Mouse (Mus musculus) neutrophil, adult 83 days (primary cell): ENCODE measurements around the gene Tinf2. TPM values are rescaled to one million over a fixed set of nuclear protein-coding genes. Genes with fewer than 3 reads are reported as not detected.

Experiments used
- total RNA-seq, 2 experiments: library from RNA; stranded (reverse); gene quantifications; one replicate each; pipeline ENCODE4 v1.2.4; 2023

The Tinf2 gene
- total RNA-seq, result 10 to 100 TPM; 60.2 to 61.1 TPM

GRCm38 (mm10) chr14:55681160-55682117 is at the start of gene Tinf2:
Gene Tinf2 (minus strand): TSS chr14:55681820.

GRCm38 (mm10) chr14:55721700-55722437 is 40.2 kb upstream of the Tinf2 start, which contains the start of gene Rabggta:
Gene Rabggta (minus strand): TSS chr14:55722263.

DNA sequence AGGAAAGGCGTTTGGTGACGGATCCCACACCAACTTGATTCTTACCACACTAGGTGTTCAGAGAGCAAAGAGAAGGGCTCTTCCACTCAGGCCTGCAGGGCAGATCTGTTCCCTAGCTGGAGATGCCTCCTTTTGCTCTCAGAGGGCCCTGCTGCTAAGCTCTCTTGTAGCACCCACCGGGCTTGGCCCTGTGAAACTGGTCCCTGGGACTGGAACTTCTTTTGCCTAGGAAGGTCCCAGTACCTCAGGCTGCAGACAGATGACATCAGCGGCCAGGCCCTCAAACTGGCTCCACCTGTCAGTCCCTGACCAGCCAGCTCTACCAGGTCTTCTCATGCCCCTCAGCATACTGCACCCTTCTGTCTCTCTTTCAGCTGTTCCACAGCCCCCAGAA is 32.1 kb upstream of the Tinf2 start, which contains the start of gene Tgm1:
Gene Tgm1 (minus strand): TSS at position 198 of the 394 bp plus-strand sequence.

GRCm38 (mm10) chr14:55671833-55672740 is 9.5 kb downstream of the Tinf2 start, which contains the start of the genes Gmpr2 and Nedd8:
Gene Gmpr2 (plus strand): TSS chr14:55671941.
Gene Nedd8 (minus strand): TSS chr14:55672124.

DNA sequence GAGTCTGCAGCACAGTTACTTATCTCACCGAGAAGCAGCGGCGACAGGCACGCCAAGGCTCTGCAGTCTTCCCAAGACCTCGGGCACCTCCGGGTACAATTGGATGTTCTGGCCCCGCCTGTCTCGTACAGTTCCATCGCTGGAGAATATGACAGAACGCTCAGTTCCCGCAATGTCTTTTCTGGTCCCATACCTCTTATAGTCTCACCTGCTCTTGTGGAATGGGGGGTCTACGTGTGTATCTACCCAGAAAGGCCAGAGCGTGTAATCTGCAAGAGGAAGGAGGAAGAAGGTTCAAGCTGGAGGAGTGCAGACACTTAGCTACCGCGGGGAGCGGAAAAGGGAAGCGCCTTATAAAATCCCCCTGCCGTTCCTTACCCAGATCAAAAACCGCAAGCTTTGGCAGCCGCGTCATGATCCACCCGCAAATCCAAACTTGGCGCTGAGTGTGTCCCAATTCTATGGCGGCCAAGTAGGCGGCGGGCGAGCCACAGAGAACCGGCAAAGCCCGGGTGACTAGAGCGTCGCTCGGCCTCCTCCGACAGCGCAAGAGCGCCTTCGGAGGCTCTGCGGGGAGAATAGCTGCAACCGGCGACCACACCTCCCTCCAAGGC is 21.6 kb downstream of the Tinf2 start, which contains the start of gene Mdp1:
Gene Mdp1 (minus strand): TSS at position 549 of the 614 bp plus-strand sequence.

GRCm38 (mm10) chr14:55649884-55650283 is 31.7 kb downstream of the Tinf2 start, which contains the start of gene Tssk4:
Gene Tssk4 (plus strand): TSS chr14:55650184.

GRCm38 (mm10) chr14:55643060-55643907 is 38.3 kb downstream of the Tinf2 start, which contains the start of gene Tm9sf1:
Gene Tm9sf1 (minus strand): TSS chr14:55643806.

GRCm38 (mm10) chr14:55637795-55638194 is 43.8 kb downstream of the Tinf2 start, which contains the start of gene Gm49378:
Gene Gm49378 (minus strand): TSS chr14:55637895.

DNA sequence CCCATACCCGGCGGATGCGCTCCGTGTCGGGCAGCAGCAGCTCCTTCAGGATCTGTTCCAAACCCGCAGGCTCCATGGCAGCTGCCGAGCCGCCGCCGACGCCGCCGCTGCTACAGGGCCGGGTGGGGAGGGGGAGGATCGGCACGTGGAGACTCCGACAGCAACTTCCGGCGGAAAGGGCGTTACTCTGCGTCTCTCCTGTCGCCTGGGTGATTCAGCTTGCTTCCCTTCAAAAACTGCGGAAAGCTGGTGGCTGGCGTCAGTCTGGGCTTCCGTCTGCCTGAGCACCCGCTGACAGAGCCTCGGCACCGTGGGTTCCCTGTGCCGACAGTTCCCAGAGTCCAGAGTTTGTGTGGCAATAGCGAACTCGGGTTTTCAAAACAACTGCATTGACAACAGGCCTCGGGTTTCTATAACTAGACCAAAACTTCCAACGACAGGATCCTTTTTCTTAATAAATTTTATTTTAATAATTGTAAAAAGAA is 46.1 kb downstream of the Tinf2 start, which contains the start of gene Ipo4:
Gene Ipo4 (minus strand): TSS at position 435 of the 485 bp plus-strand sequence.

Other genes starting within 250 kb of the Tinf2 start
- gene Dhrs4, start 203.1 kb downstream of the Tinf2 start, total RNA-seq, result 10 to 100 TPM; 14.0 to 26.8 TPM
- gene Carmil3, start 191.2 kb downstream of the Tinf2 start, total RNA-seq, result under 1 TPM; 0.11 to 0.35 TPM
- gene Cpne6, start 171.4 kb downstream of the Tinf2 start, total RNA-seq, result not detected
- gene Nrl, start 156.8 kb downstream of the Tinf2 start, total RNA-seq, result not detected
- gene Pck2, start 141.6 kb downstream of the Tinf2 start, total RNA-seq, result 10 to 100 TPM; 28.8 to 36.8 TPM
- gene Dcaf11, start 121.8 kb downstream of the Tinf2 start, total RNA-seq, result 10 to 100 TPM; 48.3 to 50.3 TPM
- 10 to 100 TPM in 1 of 2 experiments, 1 to 10 TPM in 1; 8.6 to 10.4 TPM for gene A730061H03Rik, start 121.4 kb downstream of the Tinf2 start, total RNA-seq
- not detected for gene Fitm1, start 106.2 kb downstream of the Tinf2 start, total RNA-seq
- gene Psme1, start 103.7 kb downstream of the Tinf2 start, total RNA-seq, result 100 to 1,000 TPM; 144 to 155 TPM
- 1 to 10 TPM; 4.9 to 6.6 TPM for gene Emc9, start 96.5 kb downstream of the Tinf2 start, total RNA-seq
- gene Psme2, start 90.7 kb downstream of the Tinf2 start, total RNA-seq, result 100 to 1,000 TPM; 191 to 193 TPM
- 10 to 100 TPM; 51.6 to 55.7 TPM for gene Rnf31, start 90.1 kb downstream of the Tinf2 start, total RNA-seq
- gene Irf9, start 78.2 kb downstream of the Tinf2 start, total RNA-seq, result 10 to 100 TPM; 41.1 to 56.8 TPM
- gene Rec8, start 63.8 kb downstream of the Tinf2 start, total RNA-seq, result 1 to 10 TPM; 1.2 to 3.1 TPM
- gene Ipo4, start 45.9 kb downstream of the Tinf2 start, total RNA-seq, result 10 to 100 TPM; 12.2 to 12.4 TPM
- gene Gm49378, start 43.9 kb downstream of the Tinf2 start, total RNA-seq, result 1 to 10 TPM in 1 of 2 experiments, under 1 TPM in 1; 0.31 to 1.2 TPM
- 10 to 100 TPM; 34.3 to 37.8 TPM for gene Tm9sf1, start 38.0 kb downstream of the Tinf2 start, total RNA-seq
- gene Tssk4, start 31.6 kb downstream of the Tinf2 start, total RNA-seq, result 1 to 10 TPM; 2.0 to 3.4 TPM
- 10 to 100 TPM; 15.9 TPM for gene Mdp1, start 21.3 kb downstream of the Tinf2 start, total RNA-seq
- gene Gmpr2, start 9.9 kb downstream of the Tinf2 start, total RNA-seq, result 10 to 100 TPM; 14.6 to 15.9 TPM
- 100 to 1,000 TPM; 178 to 185 TPM for gene Nedd8, start 9.7 kb downstream of the Tinf2 start, total RNA-seq
- 1 to 10 TPM; 1.3 to 2.2 TPM for gene Tgm1, start 32.1 kb upstream of the Tinf2 start, total RNA-seq
- gene Rabggta, start 40.4 kb upstream of the Tinf2 start, total RNA-seq, result 10 to 100 TPM; 21.0 to 23.4 TPM
- gene Dhrs1, start 63.9 kb upstream of the Tinf2 start, total RNA-seq, result 10 to 100 TPM; 57.3 to 62.3 TPM
- gene Nop9, start 63.9 kb upstream of the Tinf2 start, total RNA-seq, result 10 to 100 TPM; 14.8 to 20.7 TPM
- under 1 TPM; 0.33 to 0.57 TPM for gene Cideb, start 76.6 kb upstream of the Tinf2 start, total RNA-seq
- under 1 TPM; 0.55 to 0.61 TPM for gene Ltb4r2, start 79.6 kb upstream of the Tinf2 start, total RNA-seq
- 100 to 1,000 TPM; 205 to 213 TPM for gene Ltb4r1, start 84.1 kb upstream of the Tinf2 start, total RNA-seq
- under 1 TPM; 0.29 to 0.77 TPM for gene Adcy4, start 102.3 kb upstream of the Tinf2 start, total RNA-seq
- gene Ripk3, start 107.0 kb upstream of the Tinf2 start, total RNA-seq, result 10 to 100 TPM; 32.4 to 37.6 TPM
- not detected for gene Nfatc4, start 141.3 kb upstream of the Tinf2 start, total RNA-seq
- 1 to 10 TPM; 2.9 to 4.2 TPM for gene Nynrin, start 172.2 kb upstream of the Tinf2 start, total RNA-seq
- gene Cbln3, start 202.6 kb upstream of the Tinf2 start, total RNA-seq, result 1 to 10 TPM in 1 of 2 experiments, under 1 TPM in 1; 0.53 to 1.3 TPM
- 10 to 100 TPM; 62.4 to 74.0 TPM for gene Khnyn, start 203.1 kb upstream of the Tinf2 start, total RNA-seq
- 1 to 10 TPM; 1.9 to 2.5 TPM for gene Sdr39u1, start 218.5 kb upstream of the Tinf2 start, total RNA-seq